Mouse (Mus musculus): ENCODE data around the gene Gm3636.
"Not testable (repeated sequence)": the region's sequence is repeated elsewhere in the genome, so short reads cannot be mapped to it uniquely, and the experiment has no call there.

Gene Gm3636

GRCm38 (mm10) chr14:6742232-6742631 is at the start of gene Gm3636:
Gene Gm3636 (minus strand): TSS chr14:6742332.
- not testable (repeated sequence) for DNase-seq (ENCODE audit: low spot score in 2 of 2)

GRCm38 (mm10) chr14:6774311-6774710 is 32.2 kb upstream of the Gm3636 start, which contains the start of gene Gm8362:
Gene Gm8362 (minus strand): TSS chr14:6774411.
- not testable (repeated sequence) for DNase-seq (ENCODE audit: low spot score in 2 of 2)

GRCm38 (mm10) chr14:6757231-6757536 is 15.1 kb upstream of the Gm3636 start:
- peak in 1 of 2 experiments; percentile 6 for DNase-seq (ENCODE audit: low spot score in 2 of 2)

GRCm38 (mm10) chr14:6756384-6757230 is 14.5 kb upstream of the Gm3636 start:
- DNase-seq (ENCODE audit: low spot score in 2 of 2): peak; percentile 4 to 9

- DNase-seq (ENCODE audit: low spot score in 2 of 2): not testable (repeated sequence)
Observed at GRCm38 (mm10) chr14:6720151-6720550, 22.0 kb downstream of the Gm3636 start, which contains the start of gene Gm8050. Gene Gm8050 (minus strand): TSS chr14:6720251.
